Mouse (Mus musculus) forebrain, embryonic 11.5 days (tissue): ENCODE measurements at regions not wholly inside any gene's neighbourhood (a gene's known extent, or its start where the extent isn't known, plus 50 kb on each side); places are given as distances from the start of the nearest gene placed in this dataset.

Source experiments
- ATAC-seq: fragments of 200-750 bp; cut with Nextera tagmentation; replicated peaks from 2 replicates; pipeline ENCODE4 v1.8.0; 2017; ENCODE audit warnings: moderate TSS enrichment; ENCODE audit not compliant: low FRiP score
- DNase-seq: peaks from one replicate; pipeline ENCODE4 v3.0.0-alpha.2; 2017; ENCODE audit warnings: low spot score
- H3K27ac ChIP-seq: fragments of 300-500 bp; sonication (generic); 2 replicates; pipeline ENCODE4 v1.5.1; 2014; ENCODE audit warnings: low read depth, low read length
- H3K27me3 ChIP-seq: fragments of 300-500 bp; sonication (generic); 2 replicates; pipeline ENCODE4 v1.6.1; 2014; ENCODE audit warnings: mild to moderate bottlenecking, low read length, mixed read lengths; ENCODE audit not compliant: control insufficient read depth, insufficient read depth
- H3K36me3 ChIP-seq: fragments of 300-500 bp; sonication (generic); 2 replicates; pipeline ENCODE4 v1.6.1; 2014; ENCODE audit warnings: mild to moderate bottlenecking, low read length, moderate library complexity, mixed read lengths; ENCODE audit not compliant: control insufficient read depth, insufficient read depth
- H3K4me1 ChIP-seq: fragments of 300-500 bp; sonication (generic); replicated peaks from 2 replicates; pipeline ENCODE4 v1.6.1; 2014; ENCODE audit warnings: low read length, mixed read lengths; ENCODE audit not compliant: control insufficient read depth, insufficient read depth
- H3K4me2 ChIP-seq: fragments of 300-500 bp; sonication (generic); 2 replicates; pipeline ENCODE4 v1.6.1; 2014; ENCODE audit warnings: low read depth, mild to moderate bottlenecking, low read length, moderate library complexity, mixed read lengths; ENCODE audit not compliant: severe bottlenecking
- H3K4me3 ChIP-seq: fragments of 300-500 bp; sonication (generic); 2 replicates; pipeline ENCODE4 v1.5.1; 2014; ENCODE audit warnings: low read depth, low read length
- H3K9ac ChIP-seq: fragments of 300-500 bp; sonication (generic); 2 replicates; pipeline ENCODE4 v1.6.1; 2014; ENCODE audit warnings: low read length
- H3K9me3 ChIP-seq: fragments of 300-500 bp; sonication (generic); 2 replicates; pipeline ENCODE4 v1.6.1; 2016; ENCODE audit warnings: low read length, mixed read lengths; ENCODE audit not compliant: control insufficient read depth
- WGBS: fragments of 180-500 bp; shearing (Covaris S2); extraction: QIAGEN DNeasy Blood & Tissue Kit; methylation state at CpG from one replicate; pipeline ENCODE4 v1.1.7; 2014; 5-methylcytosine and 5-hydroxymethylcytosine counted together

GRCm38 (mm10) chr1:120817563-120817962 lies 215.3 kb downstream of the En1 start:
- no peak for ATAC-seq
- DNase-seq, result no peak

GRCm38 (mm10) chr1:120831975-120832374 lies 229.8 kb downstream of the En1 start:
- Histone ChIP-seq H3K4me1 (no peaks in the 10 kb centered on the region), H3K9ac (no peak overlapping the region), H3K4me3 (no peak overlapping the region), H3K36me3 (no peaks in the 10 kb centered on the region), H3K27ac (no peak overlapping the region), H3K27me3 (no peaks in the 10 kb centered on the region), H3K4me2 (no peak overlapping the region), H3K9me3 (no peaks in the 10 kb centered on the region)
- DNase-seq (no peak), ATAC-seq (no peak)
- WGBS, result 78% methylated on average over 1 of the region's 1 CpGs

More at GRCm38 (mm10) chr1:120817563-120817962, 215.3 kb downstream of the En1 start:
- no peaks in the 10 kb centered on the region for H3K36me3 ChIP-seq
- no peak overlapping the region for H3K4me3 ChIP-seq
- no peak overlapping the region for H3K4me2 ChIP-seq
- no peaks in the 10 kb centered on the region for H3K27me3 ChIP-seq
- WGBS, result 24% methylated on average over 1 of the region's 1 CpGs
- H3K4me1 ChIP-seq, result no peaks in the 10 kb centered on the region
- no peak overlapping the region for H3K9ac ChIP-seq
- H3K9me3 ChIP-seq, result no peaks in the 10 kb centered on the region
- H3K27ac ChIP-seq, result no peak overlapping the region

GRCm38 (mm10) chr1:120842596-120842995 lies 240.4 kb downstream of the En1 start:
- H3K9me3 ChIP-seq, result no peaks in the 10 kb centered on the region
- no peaks in the 10 kb centered on the region for H3K4me1 ChIP-seq
- H3K27ac ChIP-seq, result no peak overlapping the region
- no peak overlapping the region for H3K4me2 ChIP-seq
- H3K4me3 ChIP-seq, result no peak overlapping the region
- no peaks in the 10 kb centered on the region for H3K36me3 ChIP-seq
- ATAC-seq (no peak), DNase-seq (no peak)
- no peaks in the 10 kb centered on the region for H3K27me3 ChIP-seq
- 78% methylated on average over 7 of the region's 7 CpGs for WGBS
- no peak overlapping the region for H3K9ac ChIP-seq

GRCm38 (mm10) chr1:120846146-120846545 lies 243.9 kb downstream of the En1 start:
- no peaks in the 10 kb centered on the region for H3K36me3 ChIP-seq
- ATAC-seq (no peak), DNase-seq (no peak)
- no peak overlapping the region for H3K4me3 ChIP-seq
- WGBS, result 77% methylated on average over 2 of the region's 2 CpGs
- H3K4me1 ChIP-seq, result no peaks in the 10 kb centered on the region
- no peaks in the 10 kb centered on the region for H3K27me3 ChIP-seq
- H3K9me3 ChIP-seq, result no peaks in the 10 kb centered on the region
- no peak overlapping the region for H3K9ac ChIP-seq
- H3K4me2 ChIP-seq, result no peak overlapping the region
- H3K27ac ChIP-seq, result no peak overlapping the region

GRCm38 (mm10) chr1:120851860-120852503 lies 249.8 kb downstream of the En1 start:
- no peaks in the 10 kb centered on the region for H3K36me3 ChIP-seq
- DNase-seq (no peak), ATAC-seq (no peak)
- no peak overlapping the region for H3K4me2 ChIP-seq
- WGBS, result 83% methylated on average over 6 of the region's 6 CpGs
- H3K4me1 ChIP-seq, result no peaks in the 10 kb centered on the region
- H3K9ac ChIP-seq, result no peak overlapping the region
- H3K27ac ChIP-seq, result no peak overlapping the region
- no peaks in the 10 kb centered on the region for H3K27me3 ChIP-seq
- no peak overlapping the region for H3K4me3 ChIP-seq
- H3K9me3 ChIP-seq, result no peaks in the 10 kb centered on the region

- 84% methylated on average over 5 of the region's 5 CpGs for WGBS
- Histone ChIP-seq H3K4me3 (no peak overlapping the region), H3K4me1 (no peaks in the 10 kb centered on the region), H3K27me3 (no peaks in the 10 kb centered on the region), H3K9ac (no peak overlapping the region), H3K27ac (no peak overlapping the region), H3K36me3 (no peaks in the 10 kb centered on the region), H3K9me3 (no peaks in the 10 kb centered on the region), H3K4me2 (no peak overlapping the region)
- ATAC-seq (no peak), DNase-seq (no peak)
Measured at GRCm38 (mm10) chr1:120857566-120857965, 255.3 kb downstream of the En1 start.

GRCm38 (mm10) chr1:120859546-120859945 lies 257.3 kb downstream of the En1 start:
- Histone ChIP-seq H3K4me2 (no peak overlapping the region), H3K36me3 (no peaks in the 10 kb centered on the region), H3K9ac (no peak overlapping the region), H3K4me1 (no peaks in the 10 kb centered on the region), H3K9me3 (no peaks in the 10 kb centered on the region), H3K27ac (no peak overlapping the region), H3K4me3 (no peak overlapping the region), H3K27me3 (no peaks in the 10 kb centered on the region)
- DNase-seq, result no peak
- no peak for ATAC-seq
- WGBS, result 79% methylated on average over 5 of the region's 5 CpGs

GRCm38 (mm10) chr1:120872554-120872953 lies 270.3 kb downstream of the En1 start:
- Histone ChIP-seq H3K4me2 (no peak overlapping the region), H3K4me3 (no peak overlapping the region), H3K4me1 (no peaks in the 10 kb centered on the region), H3K9ac (no peak overlapping the region), H3K36me3 (no peaks in the 10 kb centered on the region), H3K9me3 (no peaks in the 10 kb centered on the region), H3K27ac (no peak overlapping the region), H3K27me3 (no peaks in the 10 kb centered on the region)
- 41% methylated on average over 7 of the region's 7 CpGs for WGBS
- DNase-seq, result no peak
- ATAC-seq, result no peak

- ATAC-seq, result no peak
- 78% methylated on average over 10 of the region's 10 CpGs for WGBS
- no peak overlapping the region for H3K9ac ChIP-seq
- no peaks in the 10 kb centered on the region for H3K27me3 ChIP-seq
- H3K27ac ChIP-seq, result no peak overlapping the region
- H3K4me2 ChIP-seq, result no peak overlapping the region
- H3K9me3 ChIP-seq, result no peaks in the 10 kb centered on the region
- no peak overlapping the region for H3K4me3 ChIP-seq
- H3K36me3 ChIP-seq, result no peaks in the 10 kb centered on the region
- no peaks in the 10 kb centered on the region for H3K4me1 ChIP-seq
- no peak for DNase-seq
Measured at GRCm38 (mm10) chr1:120882959-120883549, 280.8 kb downstream of the En1 start.
